Mouse (Mus musculus) heart, postnatal 0 days (tissue): ENCODE measurements around the gene Zfp800. TPM values are rescaled to one million over a fixed set of nuclear protein-coding genes. Genes with fewer than 3 reads are reported as not detected.

Source experiments
- ATAC-seq: fragments of 200-750 bp; cut with Nextera tagmentation; 2 replicates; pipeline ENCODE4 v1.8.0; 2017; ENCODE audit warnings: low read depth, moderate number of reproducible peaks, moderate library complexity; ENCODE audit not compliant: insufficient read depth
- DNase-seq: peaks from one replicate; pipeline ENCODE4 v3.0.0-alpha.2; 2016; ENCODE audit warnings: low spot score
- H3K27ac ChIP-seq: fragments of 300-500 bp; sonication (generic); 2 replicates; pipeline ENCODE4 v1.5.1; 2014; ENCODE audit warnings: low read depth, mild to moderate bottlenecking
- H3K27me3 ChIP-seq: fragments of 300-500 bp; sonication (generic); 2 replicates; pipeline ENCODE4 v1.6.1; 2014; ENCODE audit warnings: low read length, mixed read lengths; ENCODE audit not compliant: control insufficient read depth, insufficient read depth
- H3K36me3 ChIP-seq: fragments of 300-500 bp; sonication (generic); replicated peaks from 2 replicates; pipeline ENCODE4 v1.6.1; 2014; ENCODE audit warnings: low read length, mixed read lengths; ENCODE audit not compliant: control insufficient read depth, insufficient read depth
- H3K4me1 ChIP-seq: fragments of 300-500 bp; sonication (generic); 2 replicates; pipeline ENCODE4 v1.6.1; 2014; ENCODE audit warnings: antibody characterized with exemption; ENCODE audit not compliant: control insufficient read depth, insufficient read depth
- H3K4me2 ChIP-seq: fragments of 300-500 bp; sonication (generic); 2 replicates; pipeline ENCODE4 v1.6.1; 2014; ENCODE audit warnings: low read depth, mild to moderate bottlenecking, low read length, moderate library complexity
- H3K4me3 ChIP-seq: fragments of 300-500 bp; sonication (generic); 2 replicates; pipeline ENCODE4 v1.5.1; 2014; ENCODE audit warnings: low read depth, low read length
- H3K9ac ChIP-seq: fragments of 300-500 bp; sonication (generic); replicated peaks from 2 replicates; pipeline ENCODE4 v1.6.1; 2014; ENCODE audit warnings: low read depth, low read length, mixed read lengths
- H3K9me3 ChIP-seq: fragments of 300-500 bp; sonication (generic); replicated peaks from 2 replicates; pipeline ENCODE4 v1.6.1; 2016; ENCODE audit warnings: low read length; ENCODE audit not compliant: control insufficient read depth
- CTCF ChIP-seq: IDR thresholded peaks from 2 replicates; pipeline ENCODE4 v1.5.1; 2016; ENCODE audit warnings: antibody characterized with exemption, control low read depth, low read depth
- EP300 ChIP-seq: IDR thresholded peaks from 2 replicates; pipeline ENCODE4 v1.6.1; 2016; ENCODE audit warnings: antibody characterized with exemption, low read depth
- WGBS: fragments of 180-500 bp; shearing (Covaris S2); extraction: QIAGEN DNeasy Blood & Tissue Kit; methylation state at CpG from one replicate; pipeline ENCODE4 v1.1.7; 2014; 5-methylcytosine and 5-hydroxymethylcytosine counted together
- polyA plus RNA-seq: library from polyadenylated mRNA; unstranded; fragments of >200 nt; fragmentation: Nextera tagmentation; extraction: Ambion mirVana; gene quantifications from 2 replicates; pipeline ENCODE4 v1.2.1, GENCODE M21; 2015
- total RNA-seq: library from RNA; depleted of rRNA; stranded (reverse); fragments of >200 nt; gene quantifications from 2 replicates; pipeline ENCODE4 v1.2.3, GENCODE M21; 2014; ENCODE audit warnings: low replicate concordance; rRNA removed

Zfp800 gene
- total and polyA plus RNA-seq, 2 experiments from 2014 or later: 11.0 to 18.6 TPM

- H3K27ac ChIP-seq: no peak overlapping the region
- DNase-seq (no peak), ATAC-seq (no peak)
- no peaks in the 10 kb centered on the region for H3K9me3 ChIP-seq
- H3K9ac ChIP-seq: no peak overlapping the region
- WGBS: 42% methylated on average over 2 of the region's 2 CpGs
- TF ChIP-seq EP300 (no peak), CTCF (no peak)
- no peaks in the 10 kb centered on the region for H3K36me3 ChIP-seq
- no peaks in the 10 kb centered on the region for H3K27me3 ChIP-seq
- H3K4me3 ChIP-seq: no peak overlapping the region
- H3K4me2 ChIP-seq: no peak overlapping the region
- H3K4me1 ChIP-seq: no peaks in the 10 kb centered on the region
Observed at GRCm38 (mm10) chr6:28193901-28194300, 203.9 kb downstream of the Zfp800 start.

GRCm38 (mm10) chr6:28191935-28192334, 205.9 kb downstream of the Zfp800 start:
- Histone ChIP-seq H3K27ac (no peak overlapping the region), H3K27me3 (no peaks in the 10 kb centered on the region), H3K9me3 (no peaks in the 10 kb centered on the region), H3K36me3 (no peaks in the 10 kb centered on the region), H3K4me3 (no peak overlapping the region), H3K4me2 (no peak overlapping the region), H3K4me1 (no peaks in the 10 kb centered on the region), H3K9ac (no peak overlapping the region)
- no peak for ATAC-seq
- TF ChIP-seq EP300: no peak
- no peak for TF ChIP-seq CTCF
- WGBS: 74% methylated on average over 2 of the region's 2 CpGs
- DNase-seq: no peak

Other genes starting within 250 kb of the Zfp800 start
- 219 and 253 TPM in 2 replicates for gene Arf5, start 25.6 kb upstream of the Zfp800 start, total RNA-seq
- 235 and 240 TPM in 2 replicates for gene Arf5, start 25.6 kb upstream of the Zfp800 start, polyA plus RNA-seq
- gene Fscn3, start 29.8 kb upstream of the Zfp800 start, total RNA-seq: not detected in 2 replicates
- not detected in 2 replicates for gene Fscn3, start 29.8 kb upstream of the Zfp800 start, polyA plus RNA-seq
- gene Gcc1, start 30.4 kb upstream of the Zfp800 start, total RNA-seq: 5.9 and 6.4 TPM in 2 replicates
- gene Gcc1, start 30.4 kb upstream of the Zfp800 start, polyA plus RNA-seq: 4.2 and 4.3 TPM in 2 replicates
- gene Pax4, start 51.3 kb upstream of the Zfp800 start, total RNA-seq: not detected in 2 replicates
- not detected in 2 replicates for gene Pax4, start 51.3 kb upstream of the Zfp800 start, polyA plus RNA-seq
- 101 and 120 TPM in 2 replicates for gene Snd1, start 77.1 kb upstream of the Zfp800 start, total RNA-seq
- gene Snd1, start 77.1 kb upstream of the Zfp800 start, polyA plus RNA-seq: 52.2 and 54.7 TPM in 2 replicates